Mouse (Mus musculus) olfactory bulb, adult 2 months (tissue): ENCODE measurements around the gene Mcrip1. TPM values are rescaled to one million over a fixed set of nuclear protein-coding genes. Genes with fewer than 3 reads are reported as not detected.

Experiments
- H3K27ac ChIP-seq: fragments of 200-500 bp; 2 replicates; pipeline ENCODE4 v1.5.1; 2012; ENCODE audit warnings: low read depth, low read length; ENCODE audit not compliant: insufficient read depth
- H3K4me1 ChIP-seq: fragments of 200-500 bp; 2 replicates; pipeline ENCODE4 v1.6.1; 2012; ENCODE audit warnings: low read length; ENCODE audit not compliant: control insufficient read depth, insufficient read depth
- H3K4me3 ChIP-seq: fragments of 200-500 bp; 2 replicates; pipeline ENCODE4 v1.5.1; 2012; ENCODE audit warnings: mild to moderate bottlenecking, low read depth, low read length, moderate library complexity; ENCODE audit not compliant: insufficient read depth
- CTCF ChIP-seq: fragments of 200-500 bp; IDR thresholded peaks from 2 replicates; pipeline ENCODE4 v1.5.1; 2012; ENCODE audit warnings: low read depth, mild to moderate bottlenecking, low read length, moderate library complexity; ENCODE audit not compliant: insufficient read depth
- POLR2A ChIP-seq: fragments of 200-500 bp; IDR thresholded peaks from 2 replicates; pipeline ENCODE4 v1.6.1; 2012; ENCODE audit warnings: mild to moderate bottlenecking, low read depth, low read length, moderate library complexity; ENCODE audit not compliant: insufficient read depth
- WGBS: fragments of 180-500 bp; shearing (Covaris S2); methylation state at CpG from one replicate; pipeline ENCODE4 v1.1.7; 2018; 5-methylcytosine and 5-hydroxymethylcytosine counted together
- polyA plus RNA-seq: library from polyadenylated mRNA; stranded (reverse); fragments of >200 nt; gene quantifications from 2 replicates; pipeline ENCODE4 v1.2.4, GENCODE M21; 2012; ENCODE audit warnings: low replicate concordance; ENCODE audit not compliant: missing spikeins, insufficient read depth, insufficient read length

Gene Mcrip1
- polyA plus RNA-seq, 1 experiment = not detected

DNA sequence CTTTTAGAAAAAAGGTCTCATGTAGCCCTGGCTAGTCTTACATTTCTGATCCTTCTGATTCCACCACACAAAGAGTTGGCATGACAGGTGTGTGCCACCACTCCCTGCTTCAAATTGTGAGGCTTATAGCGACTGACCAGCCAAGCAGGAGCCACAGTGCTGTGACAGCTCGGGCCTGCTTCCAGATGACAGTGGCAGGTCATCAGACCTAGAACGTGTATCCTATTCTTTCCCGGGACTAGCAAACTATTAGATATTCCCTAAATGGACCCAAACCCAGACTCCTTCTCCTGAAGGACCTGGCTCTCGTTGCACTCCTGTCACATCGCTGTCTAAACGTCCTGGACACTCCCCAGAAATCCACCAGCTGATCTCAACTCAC is 750 bp downstream of the Mcrip1 start:
- H3K4me1 ChIP-seq = peaks cover 22% of the 10 kb centered on the region
- TF ChIP-seq POLR2A = no peak
- TF ChIP-seq CTCF = no peak
- H3K4me3 ChIP-seq = peak overlapping the region; percentile 86
- no peak overlapping the region for H3K27ac ChIP-seq
- WGBS = 11% methylated on average over 7 of the region's 7 CpGs

GRCm38 (mm10) chr11:120548214-120548613 is 1.3 kb downstream of the Mcrip1 start:
- H3K4me3 ChIP-seq = no peak overlapping the region
- no peak overlapping the region for H3K27ac ChIP-seq
- WGBS = 64% methylated on average over 3 of the region's 3 CpGs
- H3K4me1 ChIP-seq = peaks cover 22% of the 10 kb centered on the region
- TF ChIP-seq CTCF (no peak), POLR2A (no peak)

DNA sequence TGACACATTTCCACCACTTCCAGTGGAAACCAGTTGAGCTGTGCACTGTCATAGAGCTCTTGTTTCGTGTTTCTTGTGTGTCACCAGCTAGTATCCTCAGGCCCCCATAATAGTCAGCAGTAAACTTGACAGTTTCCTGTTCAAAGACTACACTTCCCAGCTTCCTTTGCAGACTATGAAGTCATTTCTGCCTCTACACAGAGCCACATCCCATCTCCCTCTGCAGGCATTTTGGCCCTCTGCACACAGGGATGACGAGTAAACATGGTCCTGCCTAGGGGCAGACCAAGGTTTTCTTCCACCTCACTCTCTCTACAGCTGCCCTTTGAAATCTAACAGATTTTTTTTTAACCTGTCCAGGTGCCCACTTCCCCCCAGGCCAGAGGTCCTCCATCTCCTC is 2.1 kb downstream of the Mcrip1 start:
- TF ChIP-seq POLR2A = no peak
- TF ChIP-seq CTCF = no peak
- Histone ChIP-seq H3K4me1 (peaks cover 22% of the 10 kb centered on the region), H3K4me3 (no peak overlapping the region), H3K27ac (no peak overlapping the region)
- 45% methylated on average over 2 of the region's 2 CpGs for WGBS

DNA sequence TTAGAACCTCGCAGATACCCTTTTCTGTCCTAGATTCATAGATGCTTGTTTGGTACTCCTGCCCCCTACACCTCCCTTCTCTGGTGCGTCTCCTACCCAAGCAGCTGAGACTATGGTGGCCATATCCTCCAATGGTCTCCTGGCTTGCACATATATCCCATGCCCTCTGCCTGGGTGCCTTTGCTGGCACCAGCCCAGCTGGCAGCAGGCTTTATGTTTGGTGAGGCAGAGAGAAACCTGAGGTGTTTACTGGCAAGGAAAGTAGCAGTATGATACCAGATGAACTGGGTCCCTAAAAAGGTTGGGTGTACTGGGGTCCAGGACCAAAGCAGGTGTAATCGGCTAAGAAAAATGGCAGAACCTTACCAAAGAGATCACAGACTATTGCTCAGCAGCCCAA is 3.6 kb downstream of the Mcrip1 start:
- TF ChIP-seq POLR2A = no peak
- no peak for TF ChIP-seq CTCF
- H3K4me3 ChIP-seq = no peak overlapping the region
- 86% methylated on average over 3 of the region's 3 CpGs for WGBS

DNA sequence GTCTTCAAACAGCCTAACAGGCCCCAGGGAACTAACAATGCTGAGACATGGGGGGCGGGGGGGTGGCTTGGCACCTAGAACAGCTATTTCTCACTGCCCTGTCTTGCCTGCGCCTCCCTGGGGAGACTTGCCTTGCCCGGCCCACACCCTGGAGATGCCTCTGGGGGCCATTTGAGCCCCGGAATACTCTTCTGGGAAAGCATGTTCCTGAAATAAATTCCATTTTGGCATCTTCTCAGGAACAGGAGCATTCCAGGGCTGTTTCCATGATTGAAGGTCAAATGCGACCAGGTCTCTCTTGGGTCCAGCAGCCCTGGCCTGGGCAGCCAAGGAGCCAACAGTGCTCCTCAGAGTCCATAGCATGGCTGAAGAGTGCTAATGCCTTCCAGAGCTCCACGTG is 7.2 kb downstream of the Mcrip1 start:
- no peak overlapping the region for H3K4me3 ChIP-seq
- 84% methylated on average over 6 of the region's 6 CpGs for WGBS
- TF ChIP-seq CTCF (no peak), POLR2A (no peak)

More for the DNA sequence above, 3.6 kb downstream of the Mcrip1 start:
- Histone ChIP-seq H3K4me1 (peaks cover 22% of the 10 kb centered on the region), H3K27ac (no peak overlapping the region)

DNA sequence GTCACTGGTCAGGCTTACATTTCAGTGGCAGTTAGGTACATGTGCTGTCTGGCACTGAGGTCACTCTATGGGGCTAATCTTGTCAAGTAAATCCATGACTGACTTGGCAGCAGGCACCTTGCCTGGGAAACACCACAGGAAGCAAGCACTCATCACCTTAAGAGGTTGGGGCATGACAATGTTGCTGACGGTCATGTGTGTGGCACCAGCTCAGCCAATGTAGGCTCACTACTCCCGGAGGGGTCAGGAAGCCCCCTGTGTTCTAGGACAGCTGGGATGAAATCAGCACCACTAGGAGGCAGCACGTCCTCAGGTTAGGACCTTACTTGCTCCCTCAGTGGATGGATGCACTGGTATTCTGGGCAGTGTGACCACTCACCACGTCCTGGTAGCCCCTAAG is 7.6 kb downstream of the Mcrip1 start:
- H3K27ac ChIP-seq = no peak overlapping the region
- TF ChIP-seq CTCF (no peak), POLR2A (no peak)
- 35% methylated on average over 4 of the region's 4 CpGs for WGBS
- peaks cover 16% of the 10 kb centered on the region for H3K4me1 ChIP-seq
- H3K4me3 ChIP-seq = no peak overlapping the region

More for the DNA sequence above, 7.2 kb downstream of the Mcrip1 start:
- Histone ChIP-seq H3K4me1 (peaks cover 16% of the 10 kb centered on the region), H3K27ac (no peak overlapping the region)

DNA sequence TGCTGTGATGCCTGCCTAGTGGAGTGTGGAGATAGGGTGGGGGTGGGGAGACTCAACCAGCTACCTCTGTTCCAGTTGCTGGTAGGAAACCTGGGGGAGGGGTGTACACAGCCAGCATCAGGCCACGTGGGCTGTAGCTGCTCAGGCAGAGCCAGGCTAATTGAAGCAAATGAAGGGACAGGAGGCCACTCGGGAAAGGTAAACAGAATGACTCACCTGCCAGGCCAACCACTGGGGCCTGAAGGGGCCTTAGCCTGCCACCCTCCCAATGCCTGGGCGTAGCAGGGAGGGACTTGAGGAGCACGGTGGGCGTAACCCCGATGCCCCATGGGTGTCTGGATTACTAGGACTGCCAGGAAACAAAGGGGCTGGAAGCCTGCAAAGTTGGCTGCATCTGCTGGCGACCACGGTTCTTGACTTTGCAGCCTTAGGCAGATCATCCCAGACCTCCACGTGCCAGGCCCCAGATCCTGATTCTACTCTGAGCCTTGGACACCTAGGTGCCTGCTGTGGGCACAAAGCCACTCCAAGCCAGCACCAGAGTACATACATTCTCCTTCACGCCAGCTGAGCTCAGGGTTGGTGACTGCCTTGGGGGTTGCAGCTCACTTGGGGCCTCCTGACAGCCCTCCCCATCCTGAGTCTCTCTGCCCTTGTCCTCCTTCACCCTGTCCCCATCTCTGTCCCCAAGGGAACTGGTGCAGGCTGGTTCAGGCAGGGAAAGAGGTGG is 10.1 kb downstream of the Mcrip1 start:
- WGBS = 21% methylated on average over 10 of the region's 10 CpGs
- Histone ChIP-seq H3K4me1 (peaks cover 16% of the 10 kb centered on the region), H3K4me3 (no peak overlapping the region), H3K27ac (no peak overlapping the region)
- no peak for TF ChIP-seq POLR2A
- TF ChIP-seq CTCF = no peak

DNA sequence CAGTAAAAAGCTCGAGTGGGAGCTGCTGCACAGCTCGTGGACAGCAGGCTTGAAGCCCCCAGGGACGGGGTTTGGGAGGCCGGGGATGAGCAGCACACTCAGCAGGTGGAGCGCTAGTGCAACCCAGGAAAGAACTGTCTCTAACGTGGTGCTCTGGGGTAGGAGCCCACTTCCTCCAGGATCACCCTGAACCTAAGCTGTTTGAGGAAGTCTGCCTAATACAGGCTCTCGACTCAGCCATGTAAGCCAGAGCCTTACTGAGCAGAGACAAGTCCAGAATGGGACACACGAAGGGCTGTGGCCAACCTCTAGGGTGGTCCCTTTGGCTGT is 10.6 kb downstream of the Mcrip1 start:
- H3K4me1 ChIP-seq = peaks cover 16% of the 10 kb centered on the region
- WGBS = 54% methylated on average over 8 of the region's 8 CpGs
- no peak for TF ChIP-seq CTCF
- no peak for TF ChIP-seq POLR2A
- H3K4me3 ChIP-seq = no peak overlapping the region
- H3K27ac ChIP-seq = no peak overlapping the region

GRCm38 (mm10) chr11:120538485-120538884 is 11.0 kb downstream of the Mcrip1 start:
- TF ChIP-seq POLR2A (no peak), CTCF (no peak)
- Histone ChIP-seq H3K4me3 (no peak overlapping the region), H3K4me1 (peaks cover 16% of the 10 kb centered on the region), H3K27ac (no peak overlapping the region)
- WGBS = 26% methylated on average over 3 of the region's 3 CpGs
